Mouse (Mus musculus) midbrain, postnatal 0 days (tissue): ENCODE data around the gene Klra2. TPM values are rescaled to one million over a fixed set of nuclear protein-coding genes. Genes with fewer than 3 reads are reported as not detected.

Experiments used
- ATAC-seq: fragments of 200-750 bp; cut with Nextera tagmentation; 2 replicates; pipeline ENCODE4 v1.8.0; 2017; ENCODE audit warnings: moderate number of reproducible peaks, mild to moderate bottlenecking, moderate TSS enrichment, moderate library complexity; ENCODE audit not compliant: low FRiP score
- DNase-seq: peaks from one replicate; pipeline ENCODE4 v3.0.0-alpha.2; 2015; ENCODE audit warnings: low spot score
- H3K27ac ChIP-seq: fragments of 300-500 bp; sonication (generic); 2 replicates; pipeline ENCODE4 v1.5.1; 2014; ENCODE audit warnings: low read depth, mild to moderate bottlenecking, low read length, mixed read lengths
- H3K27me3 ChIP-seq: fragments of 300-500 bp; sonication (generic); 2 replicates; pipeline ENCODE4 v1.6.1; 2014; ENCODE audit warnings: low read length, control low read depth, mixed read lengths; ENCODE audit not compliant: insufficient read depth
- H3K36me3 ChIP-seq: fragments of 300-500 bp; sonication (generic); 2 replicates; pipeline ENCODE4 v1.6.1; 2014; ENCODE audit warnings: low read length, control low read depth, mixed read lengths; ENCODE audit not compliant: insufficient read depth
- H3K4me1 ChIP-seq: fragments of 300-500 bp; sonication (generic); 2 replicates; pipeline ENCODE4 v1.6.1; 2014; ENCODE audit warnings: mild to moderate bottlenecking, control low read depth, antibody characterized with exemption, low read length, mixed read lengths; ENCODE audit not compliant: insufficient read depth
- H3K4me2 ChIP-seq: fragments of 300-500 bp; sonication (generic); 2 replicates; pipeline ENCODE4 v1.6.1; 2014; ENCODE audit warnings: low read depth, mild to moderate bottlenecking, low read length, mixed read lengths; ENCODE audit not compliant: poor library complexity, severe bottlenecking
- H3K4me3 ChIP-seq: fragments of 300-500 bp; sonication (generic); 2 replicates; pipeline ENCODE4 v1.5.1; 2014; ENCODE audit warnings: low read depth, mild to moderate bottlenecking, low read length, moderate library complexity
- H3K9ac ChIP-seq: fragments of 300-500 bp; sonication (generic); replicated peaks from 2 replicates; pipeline ENCODE4 v1.6.1; 2014; ENCODE audit warnings: mild to moderate bottlenecking, low read length, moderate library complexity, mixed read lengths; ENCODE audit not compliant: poor library complexity, severe bottlenecking
- H3K9me3 ChIP-seq: fragments of 300-500 bp; sonication (generic); 2 replicates; pipeline ENCODE4 v1.6.1; 2016; ENCODE audit warnings: low read length, control low read depth
- CTCF ChIP-seq: IDR thresholded peaks from 2 replicates; pipeline ENCODE4 v1.5.1; 2016; ENCODE audit warnings: antibody characterized with exemption, mild to moderate bottlenecking
- WGBS: fragments of 180-500 bp; shearing (Covaris S2); extraction: QIAGEN DNeasy Blood & Tissue Kit; methylation state at CpG from one replicate; pipeline ENCODE4 v1.1.7; 2014; 5-methylcytosine and 5-hydroxymethylcytosine counted together
- polyA plus RNA-seq: library from polyadenylated mRNA; unstranded; fragments of >200 nt; fragmentation: Nextera tagmentation; extraction: Ambion mirVana; gene quantifications from 2 replicates; pipeline ENCODE4 v1.2.1, GENCODE M21; 2015
- total RNA-seq: library from RNA; depleted of rRNA; stranded (reverse); fragments of >200 nt; gene quantifications from 2 replicates; pipeline ENCODE4 v1.2.3, GENCODE M21; 2014; rRNA removed

The Klra2 gene
- total and polyA plus RNA-seq, 2 experiments from 2014 or later = 0.05 TPM; not detected in 1

GRCm38 (mm10) chr6:131264175-131264574 lies 17.0 kb upstream of the Klra2 start:
- H3K27ac ChIP-seq = no peak overlapping the region
- WGBS = 83% methylated on average over 5 of the region's 5 CpGs
- no peaks in the 10 kb centered on the region; the same call in 1 of the 2 replicates for H3K9me3 ChIP-seq
- no peaks in the 10 kb centered on the region for H3K36me3 ChIP-seq
- H3K4me1 ChIP-seq = no peaks in the 10 kb centered on the region
- DNase-seq = no peak
- H3K27me3 ChIP-seq = no peaks in the 10 kb centered on the region
- no peak overlapping the region for H3K4me2 ChIP-seq
- ATAC-seq = no peak
- H3K4me3 ChIP-seq = no peak overlapping the region
- no peak for TF ChIP-seq CTCF
- no peak overlapping the region for H3K9ac ChIP-seq

DNA sequence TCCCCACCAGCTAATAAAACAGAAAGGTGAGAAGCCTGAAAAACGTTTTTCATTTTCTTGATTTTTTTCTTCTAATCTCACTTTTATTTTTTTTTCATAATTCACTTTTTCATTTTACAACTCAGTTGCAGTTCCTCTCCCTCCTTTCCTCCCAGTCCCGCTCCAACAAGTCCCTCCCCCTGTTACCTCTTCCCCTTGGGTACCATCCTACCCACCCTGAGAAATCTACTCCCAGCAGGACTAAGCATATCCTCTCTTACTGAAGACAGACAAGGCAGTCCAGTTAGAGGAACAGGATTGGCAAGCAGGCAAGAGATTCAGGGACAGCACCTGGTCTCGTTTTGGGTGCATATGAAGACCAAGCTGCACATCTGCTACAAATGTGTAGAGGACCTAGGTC lies 15.6 kb upstream of the Klra2 start:
- Histone ChIP-seq H3K36me3 (no peaks in the 10 kb centered on the region), H3K4me2 (no peak overlapping the region), H3K4me3 (no peak overlapping the region), H3K27me3 (no peaks in the 10 kb centered on the region), H3K4me1 (no peaks in the 10 kb centered on the region), H3K9me3 (no peaks in the 10 kb centered on the region; the same call in 1 of the 2 replicates), H3K27ac (no peak overlapping the region), H3K9ac (no peak overlapping the region)
- no peak for ATAC-seq
- DNase-seq = no peak
- whole genome bisulfite sequencing = 59% methylated on average over 3 of the region's 3 CpGs
- TF ChIP-seq CTCF = no peak

GRCm38 (mm10) chr6:131262009-131262408 lies 14.8 kb upstream of the Klra2 start:
- DNase-seq (no peak), ATAC-seq (no peak)
- no peak overlapping the region for H3K4me2 ChIP-seq
- no peak for TF ChIP-seq CTCF
- H3K4me3 ChIP-seq = no peak overlapping the region
- no peak overlapping the region for H3K9ac ChIP-seq
- no peak overlapping the region for H3K27ac ChIP-seq
- WGBS = 79% methylated on average over 3 of the region's 3 CpGs
- H3K36me3 ChIP-seq = no peaks in the 10 kb centered on the region
- no peaks in the 10 kb centered on the region for H3K4me1 ChIP-seq
- H3K9me3 ChIP-seq = no peaks in the 10 kb centered on the region; the same call in 1 of the 2 replicates
- no peaks in the 10 kb centered on the region for H3K27me3 ChIP-seq

- no peaks in the 10 kb centered on the region for H3K27me3 ChIP-seq
- no peaks in the 10 kb centered on the region for H3K36me3 ChIP-seq
- no peak overlapping the region for H3K4me3 ChIP-seq
- no peak overlapping the region for H3K9ac ChIP-seq
- H3K4me1 ChIP-seq = no peaks in the 10 kb centered on the region
- H3K27ac ChIP-seq = no peak overlapping the region
- ATAC-seq = no peak
- no peak for DNase-seq
- H3K4me2 ChIP-seq = no peak overlapping the region
- H3K9me3 ChIP-seq = peaks cover 3% of the 10 kb centered on the region; the same call in 1 of the 2 replicates
- no peak for TF ChIP-seq CTCF
- WGBS = 77% methylated on average over 2 of the region's 2 CpGs
Observed at GRCm38 (mm10) chr6:131245081-131245480, 2.1 kb downstream of the Klra2 start.

Other genes starting within 250 kb of the Klra2 start
- gene Magohb, start 45.9 kb upstream of the Klra2 start, total RNA-seq = 8.2 and 17.5 TPM in 2 replicates
- gene Magohb, start 45.9 kb upstream of the Klra2 start, polyA plus RNA-seq = 27.1 and 28.8 TPM in 2 replicates
- 4.9 and 7.3 TPM in 2 replicates for gene Styk1, start 106.2 kb upstream of the Klra2 start, total RNA-seq
- gene Styk1, start 106.2 kb upstream of the Klra2 start, polyA plus RNA-seq = 6.7 and 6.9 TPM in 2 replicates
- gene Ybx3, start 141.1 kb upstream of the Klra2 start, total RNA-seq = 104 and 111 TPM in 2 replicates
- 28.1 and 33.6 TPM in 2 replicates for gene Ybx3, start 141.1 kb upstream of the Klra2 start, polyA plus RNA-seq
- gene 5430401F13Rik, start 239.0 kb upstream of the Klra2 start, total RNA-seq = not detected in 2 replicates
- not detected in 2 replicates for gene 5430401F13Rik, start 239.0 kb upstream of the Klra2 start, polyA plus RNA-seq
- not detected in 2 replicates for gene Gm6619, start 239.0 kb upstream of the Klra2 start, total RNA-seq
- 0.29 TPM in 1 of 2 replicates, not detected in the other for gene Gm6619, start 239.0 kb upstream of the Klra2 start, polyA plus RNA-seq